Mouse (Mus musculus) effector memory CD4-positive, alpha-beta T cell, adult 7 months (primary cell): ENCODE data around the gene Fam199x. TPM values are rescaled to one million over a fixed set of nuclear protein-coding genes. Genes with fewer than 3 reads are reported as not detected.

Experiments
- polyA plus RNA-seq: library from polyadenylated mRNA; unstranded; fragments of 100-300 nt; shearing (Covaris generic); gene quantifications from one replicate; pipeline ENCODE4 v1.2.1, GENCODE M21; 2017

Fam199x gene
- 4.3 TPM for polyA plus RNA-seq

DNA sequence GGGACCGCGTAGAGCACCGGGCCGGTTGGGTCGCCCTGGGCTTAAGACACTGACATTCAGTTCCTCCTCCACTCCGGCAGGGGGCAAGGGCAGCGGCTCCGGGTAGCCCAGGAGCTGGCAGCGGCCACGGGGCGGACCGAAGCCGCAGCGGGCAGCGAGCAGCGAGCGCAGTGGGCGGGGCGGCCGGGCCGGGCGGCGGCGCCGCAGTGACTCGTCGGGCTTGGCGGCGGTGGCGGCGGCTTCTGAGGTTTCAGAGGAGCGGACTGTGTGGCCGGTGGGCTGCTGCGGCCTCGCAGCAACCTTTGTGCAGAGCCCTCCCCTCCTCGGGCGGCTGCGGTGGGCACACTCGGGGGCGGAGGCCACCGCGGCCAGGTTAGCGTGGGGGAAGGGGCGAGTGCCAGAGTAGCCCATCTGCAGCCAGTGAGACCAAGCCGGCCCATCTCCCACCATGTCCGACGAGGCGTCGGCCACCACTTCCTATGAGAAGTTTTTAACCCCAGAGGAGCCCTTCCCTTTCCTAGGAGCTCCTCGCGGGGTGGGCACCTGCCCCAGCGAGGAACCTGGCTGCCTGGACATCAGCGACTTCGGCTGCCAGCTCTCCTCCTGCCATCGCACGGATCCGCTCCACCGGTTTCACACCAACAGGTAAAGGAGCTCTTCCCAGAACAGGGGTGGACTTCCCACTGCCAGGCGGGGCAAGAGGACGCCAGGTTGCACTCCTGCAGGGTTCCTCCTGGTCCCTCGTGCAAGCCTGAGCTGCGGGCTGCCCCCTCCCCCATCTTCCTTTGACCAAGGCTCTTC is at the start of gene Fam199x:
TSS of gene Fam199x (plus strand) at position 170 of the 801 bp plus-strand sequence.

DNA sequence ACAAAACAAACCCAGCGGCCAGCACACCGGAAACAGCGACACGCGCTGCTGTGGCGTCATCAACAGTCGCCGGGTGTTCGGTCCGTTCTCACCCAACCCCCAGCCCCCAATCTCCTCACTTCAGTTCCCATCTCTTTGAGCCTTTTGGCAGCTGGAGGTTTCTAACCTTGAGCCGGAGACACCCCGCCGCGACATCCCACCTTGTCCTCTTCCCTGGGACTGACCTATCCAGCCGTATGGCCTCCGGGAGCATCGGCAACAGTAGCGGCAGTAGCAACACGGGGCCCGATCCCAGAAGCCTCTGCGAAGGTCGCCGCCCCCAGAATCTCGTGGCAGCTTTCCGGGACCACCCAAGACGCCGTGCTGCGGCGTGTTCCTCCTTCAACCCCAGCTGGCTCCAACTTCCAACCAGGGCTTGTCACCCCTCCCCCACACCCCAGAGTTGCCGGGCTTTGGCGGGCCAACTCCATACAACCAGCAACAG is 11.4 kb upstream of the Fam199x start, which contains the start of gene Slc25a53:
TSS of gene Slc25a53 (minus strand) at position 303 of the 484 bp plus-strand sequence.

DNA sequence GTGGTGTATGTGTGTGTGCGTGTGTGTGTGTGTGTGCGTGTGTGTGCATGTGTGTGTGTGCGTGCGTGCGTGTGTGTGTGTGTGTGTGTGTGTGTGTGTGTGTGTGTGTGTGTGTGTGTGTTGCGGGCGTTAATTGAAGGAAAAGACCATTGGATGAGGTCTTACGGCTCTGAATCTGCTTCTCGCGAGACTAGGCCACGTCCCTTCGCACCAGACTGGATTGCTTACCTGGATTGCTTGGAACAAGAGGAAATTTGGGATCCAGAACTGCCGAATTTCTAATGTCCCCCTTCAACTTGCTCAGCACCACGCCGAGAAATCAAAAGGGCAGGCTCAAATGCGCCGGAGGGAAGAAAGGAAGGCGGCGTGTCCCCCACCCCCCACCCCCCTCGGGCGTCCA is 72.3 kb downstream of the Fam199x start, which contains the start of gene Esx1:
TSS of gene Esx1 (minus strand) at position 366 of the 400 bp plus-strand sequence.

Other genes starting within 250 kb of the Fam199x start
- 1.2 TPM for gene Plp1, start 226.9 kb upstream of the Fam199x start, polyA plus RNA-seq
- gene Rab9b, start 180.8 kb upstream of the Fam199x start, polyA plus RNA-seq: not detected
- gene H2bfm, start 122.3 kb upstream of the Fam199x start, polyA plus RNA-seq: not detected
- 34.3 TPM for gene Tmsb15b2, start 74.1 kb upstream of the Fam199x start, polyA plus RNA-seq
- not detected for gene Tmsb15l, start 72.7 kb upstream of the Fam199x start, polyA plus RNA-seq
- gene Tmsb15b1, start 72.7 kb upstream of the Fam199x start, polyA plus RNA-seq: 9.2 TPM
- gene Zcchc18, start 56.4 kb upstream of the Fam199x start, polyA plus RNA-seq: 14.0 TPM
- gene Slc25a53, start 11.3 kb upstream of the Fam199x start, polyA plus RNA-seq: 11.7 TPM
- not detected for gene Esx1, start 72.5 kb downstream of the Fam199x start, polyA plus RNA-seq